Mouse (Mus musculus): ENCODE results near the gene Socs7.

The Socs7 gene

GRCm38 (mm10) chr11:97343175-97343574, 19.2 kb upstream of the Socs7 start:
- DNase-seq (ENCODE audit: low read depth, low spot score) = peak; percentile 48

- peak; percentile 74 for DNase-seq (ENCODE audit: low read depth, low spot score)
Measured at GRCm38 (mm10) chr11:97343619-97344018, 18.7 kb upstream of the Socs7 start.

GRCm38 (mm10) chr11:97345446-97345845, 16.9 kb upstream of the Socs7 start:
- peak; percentile 32 for DNase-seq (ENCODE audit: low read depth, low spot score)

- DNase-seq (ENCODE audit: low read depth, low spot score) = no peak
Measured at GRCm38 (mm10) chr11:97346383-97346782, 16.0 kb upstream of the Socs7 start.

GRCm38 (mm10) chr11:97347291-97347690, 15.1 kb upstream of the Socs7 start:
- DNase-seq (ENCODE audit: low read depth, low spot score) = no peak

- no peak for DNase-seq (ENCODE audit: low read depth, low spot score)
Measured at GRCm38 (mm10) chr11:97350035-97350434, 12.3 kb upstream of the Socs7 start.

- DNase-seq (ENCODE audit: low read depth, low spot score) = no peak
Measured at GRCm38 (mm10) chr11:97352027-97352684, 10.2 kb upstream of the Socs7 start, which contains the start of gene Gpr179. Gpr179 (minus strand) TSS chr11:97352077.

- no peak for DNase-seq (ENCODE audit: low read depth, low spot score)
Measured at GRCm38 (mm10) chr11:97352935-97353597, 9.3 kb upstream of the Socs7 start.

- DNase-seq (ENCODE audit: low read depth, low spot score) = no peak
Measured at GRCm38 (mm10) chr11:97354646-97355045, 7.7 kb upstream of the Socs7 start.

GRCm38 (mm10) chr11:97355247-97355646, 7.1 kb upstream of the Socs7 start:
- no peak for DNase-seq (ENCODE audit: low read depth, low spot score)

GRCm38 (mm10) chr11:97357663-97358062, 4.7 kb upstream of the Socs7 start:
- DNase-seq (ENCODE audit: low read depth, low spot score) = peak; percentile 93

GRCm38 (mm10) chr11:97362649-97362942, 245 bp downstream of the Socs7 start:
- DNase-seq (ENCODE audit: low read depth, low spot score) = no peak

GRCm38 (mm10) chr11:97362943-97363643, 742 bp downstream of the Socs7 start:
- peak; percentile 48 for DNase-seq (ENCODE audit: low read depth, low spot score)

- no peak for DNase-seq (ENCODE audit: low read depth, low spot score)
Measured at GRCm38 (mm10) chr11:97363644-97363995, 1.3 kb downstream of the Socs7 start.

GRCm38 (mm10) chr11:97365556-97365955, 3.2 kb downstream of the Socs7 start:
- no peak for DNase-seq (ENCODE audit: low read depth, low spot score)

- DNase-seq (ENCODE audit: low read depth, low spot score) = no peak
Measured at GRCm38 (mm10) chr11:97368501-97368900, 6.2 kb downstream of the Socs7 start.

- DNase-seq (ENCODE audit: low read depth, low spot score) = no peak
Measured at GRCm38 (mm10) chr11:97370329-97371091, 8.2 kb downstream of the Socs7 start.

GRCm38 (mm10) chr11:97372159-97372864, 10.0 kb downstream of the Socs7 start:
- DNase-seq (ENCODE audit: low read depth, low spot score) = no peak

- no peak for DNase-seq (ENCODE audit: low read depth, low spot score)
Measured at GRCm38 (mm10) chr11:97373402-97373801, 11.1 kb downstream of the Socs7 start.

- DNase-seq (ENCODE audit: low read depth, low spot score) = no peak
Measured at GRCm38 (mm10) chr11:97380036-97380435, 17.7 kb downstream of the Socs7 start.

- no peak for DNase-seq (ENCODE audit: low read depth, low spot score)
Measured at GRCm38 (mm10) chr11:97383017-97383416, 20.7 kb downstream of the Socs7 start.

GRCm38 (mm10) chr11:97383764-97384163, 21.4 kb downstream of the Socs7 start:
- no peak for DNase-seq (ENCODE audit: low read depth, low spot score)

All from CD4-positive, CD25-positive, alpha-beta regulatory T cell, adult 2 months (primary cell).